Mouse (Mus musculus) Patski (cell line): Measurements from ENCODE around the gene Apof. TPM values are rescaled to one million over a fixed set of nuclear protein-coding genes. Genes with fewer than 3 reads are reported as not detected.

Experiments used
- ATAC-seq: fragments of 100-300 bp; one replicate; pipeline ENCODE4 v1.8.0; 2021
- CTCF ChIA-PET: fragments of 350-600 bp; sonication (Branson Sonifier 250); formaldehyde crosslinking; loops from one replicate; lab custom pipeline; 2022; ENCODE audit warnings: inconsistent platforms; lab: Charles Lee
- POLR2A ChIA-PET: fragments of 350-600 bp; sonication (Branson Sonifier 250); formaldehyde crosslinking; loops from one replicate; lab custom pipeline; 2022; ENCODE audit warnings: antibody characterized with exemption, inconsistent platforms; lab: Charles Lee
- DNase-seq: peaks from one replicate; pipeline ENCODE4 v3.0.0-alpha.2; 2011; ENCODE audit warnings: low read depth, low spot score
- H3K27me3 ChIP-seq: fragments of 371-371 bp; one replicate; pipeline ENCODE4 v1.5.1; 2021
- CTCF ChIP-seq: fragments of 100-300 bp; IDR thresholded peaks from one replicate; pipeline ENCODE4 v1.5.1; 2021
- in situ Hi-C: fragments of 300-500 bp; cut with MboI; formaldehyde crosslinking; loops from 3 replicates; pipeline ENCODE4 v1.11.1; 2018; ENCODE audit warnings: low pct_unique_long_range_greater_than_20kb, mixed read lengths
- polyA plus RNA-seq: library from polyadenylated mRNA; unstranded; gene quantifications from one replicate; pipeline ENCODE4 v1.2.3, GENCODE M21; 2021

Gene Apof
- polyA plus RNA-seq, 1 experiment from 2014 or later, result 0.10 TPM

GRCm38 (mm10) chr10:128236321-128236720 lies 32.1 kb upstream of the Apof start:
- no peak for ATAC-seq
- TF ChIP-seq CTCF, result no peak
- no peaks in the 10 kb centered on the region for H3K27me3 ChIP-seq

GRCm38 (mm10) chr10:128237807-128238480 lies 30.5 kb upstream of the Apof start:
- DNase-seq, result no peak
- TF ChIP-seq CTCF, result no peak
- ATAC-seq, result no peak
- H3K27me3 ChIP-seq, result no peaks in the 10 kb centered on the region
- POLR2A ChIA-PET, result no interaction called here
- in situ Hi-C loops, result no loop called here
- CTCF ChIA-PET, result no interaction called here

More at GRCm38 (mm10) chr10:128236321-128236720, 32.1 kb upstream of the Apof start:
- no peak for DNase-seq
- ChIA-PET POLR2A (no interaction called here), CTCF (no interaction called here)
- in situ Hi-C loops, result no loop called here

- in situ Hi-C loops, result no loop called here
- no peak for ATAC-seq
- CTCF ChIA-PET, result interaction anchor here (0.9 kb wide), 1 partner anchor 96 kb away, joined by 3 read pairs; no protein-coding TSS in a partner anchor
- no peak for TF ChIP-seq CTCF
- POLR2A ChIA-PET, result no interaction called here
- no peaks in the 10 kb centered on the region for H3K27me3 ChIP-seq
- DNase-seq, result no peak
Observed at GRCm38 (mm10) chr10:128239140-128239539, 29.3 kb upstream of the Apof start.

- no peak for TF ChIP-seq CTCF
- ChIA-PET CTCF (no interaction called here), POLR2A (no interaction called here)
- no peaks in the 10 kb centered on the region for H3K27me3 ChIP-seq
- no peak for ATAC-seq
- DNase-seq, result no peak
- in situ Hi-C loops, result no loop called here
Observed at GRCm38 (mm10) chr10:128240131-128240530, 28.3 kb upstream of the Apof start.

GRCm38 (mm10) chr10:128243252-128243651 lies 25.2 kb upstream of the Apof start:
- DNase-seq (no peak), ATAC-seq (no peak)
- in situ Hi-C loops, result no loop called here
- POLR2A ChIA-PET, result no interaction called here
- H3K27me3 ChIP-seq, result no peaks in the 10 kb centered on the region
- CTCF ChIA-PET, result interaction anchor here (1.6 to 3.1 kb wide), 2 partner anchors 10 to 40 kb away, joined by 3 to 8 read pairs; no protein-coding TSS in a partner anchor
- TF ChIP-seq CTCF, result no peak

- ATAC-seq, result no peak
Observed at GRCm38 (mm10) chr10:128244121-128244520, 24.4 kb upstream of the Apof start.

GRCm38 (mm10) chr10:128247020-128247732 lies 21.3 kb upstream of the Apof start:
- H3K27me3 ChIP-seq, result no peaks in the 10 kb centered on the region
- CTCF ChIA-PET, result interaction anchor here (1.0 to 1.7 kb wide), 2 partner anchors 12 to 13 kb away, joined by 3 read pairs; no protein-coding TSS in a partner anchor
- no peak for ATAC-seq
- POLR2A ChIA-PET, result no interaction called here
- DNase-seq, result no peak
- in situ Hi-C loops, result no loop called here
- TF ChIP-seq CTCF, result no peak

More at GRCm38 (mm10) chr10:128244121-128244520, 24.4 kb upstream of the Apof start:
- in situ Hi-C loops, result no loop called here
- no peak for DNase-seq
- ChIA-PET POLR2A (no interaction called here), CTCF (interaction anchor here (3.1 kb wide), 1 partner anchor 11 kb away, joined by 8 read pairs; no protein-coding TSS in a partner anchor)
- TF ChIP-seq CTCF, result no peak
- no peaks in the 10 kb centered on the region for H3K27me3 ChIP-seq

- ChIA-PET POLR2A (no interaction called here), CTCF (no interaction called here)
- no peak for TF ChIP-seq CTCF
- no peak for ATAC-seq
- in situ Hi-C loops, result no loop called here
- no peak for DNase-seq
- no peaks in the 10 kb centered on the region for H3K27me3 ChIP-seq
Observed at GRCm38 (mm10) chr10:128250565-128250964, 17.9 kb upstream of the Apof start.

GRCm38 (mm10) chr10:128253677-128254255 lies 14.7 kb upstream of the Apof start, which contains the start of gene Apon:
TSS of gene Apon (plus strand) at chr10:128254096.
- CTCF ChIA-PET, result interaction anchor here (1.5 to 1.6 kb wide), 2 partner anchors 11 to 16 kb away, joined by 4 to 7 read pairs; partner anchors contain the start of gene Stat2
- ATAC-seq, result no peak
- POLR2A ChIA-PET, result no interaction called here
- in situ Hi-C loops, result no loop called here
- DNase-seq, result peak; percentile 69
- no peaks in the 10 kb centered on the region for H3K27me3 ChIP-seq
- no peak for TF ChIP-seq CTCF

GRCm38 (mm10) chr10:128255925-128256324 lies 12.5 kb upstream of the Apof start:
- in situ Hi-C loops, result no loop called here
- ChIA-PET POLR2A (interaction anchor here (2.1 to 2.2 kb wide), 2 partner anchors 14 to 23 kb away, joined by 6 to 8 read pairs; partner anchors contain the start of gene Stat2), CTCF (interaction anchor here (1.5 to 2.1 kb wide), 3 partner anchors 14 to 23 kb away, joined by 3 to 8 read pairs (median 8); partner anchors contain the start of genes Stat2 and Timeless)
- TF ChIP-seq CTCF, result no peak
- no peaks in the 10 kb centered on the region for H3K27me3 ChIP-seq
- DNase-seq (peak; percentile 42), ATAC-seq (peak; percentile 52)
